Mouse (Mus musculus) cerebellum, postnatal 10 days (tissue): ENCODE data around the gene Rars.
"Not testable (repeated sequence)": the region's sequence is repeated elsewhere in the genome, so short reads cannot be mapped to it uniquely, and the experiment has no call there.

Source experiments
- DNase-seq, 2 experiments: peaks; one replicate each; pipeline ENCODE4 v3.0.0; 2021; ENCODE audit warnings: mixed read lengths in 2 of 2

Gene Rars

DNA sequence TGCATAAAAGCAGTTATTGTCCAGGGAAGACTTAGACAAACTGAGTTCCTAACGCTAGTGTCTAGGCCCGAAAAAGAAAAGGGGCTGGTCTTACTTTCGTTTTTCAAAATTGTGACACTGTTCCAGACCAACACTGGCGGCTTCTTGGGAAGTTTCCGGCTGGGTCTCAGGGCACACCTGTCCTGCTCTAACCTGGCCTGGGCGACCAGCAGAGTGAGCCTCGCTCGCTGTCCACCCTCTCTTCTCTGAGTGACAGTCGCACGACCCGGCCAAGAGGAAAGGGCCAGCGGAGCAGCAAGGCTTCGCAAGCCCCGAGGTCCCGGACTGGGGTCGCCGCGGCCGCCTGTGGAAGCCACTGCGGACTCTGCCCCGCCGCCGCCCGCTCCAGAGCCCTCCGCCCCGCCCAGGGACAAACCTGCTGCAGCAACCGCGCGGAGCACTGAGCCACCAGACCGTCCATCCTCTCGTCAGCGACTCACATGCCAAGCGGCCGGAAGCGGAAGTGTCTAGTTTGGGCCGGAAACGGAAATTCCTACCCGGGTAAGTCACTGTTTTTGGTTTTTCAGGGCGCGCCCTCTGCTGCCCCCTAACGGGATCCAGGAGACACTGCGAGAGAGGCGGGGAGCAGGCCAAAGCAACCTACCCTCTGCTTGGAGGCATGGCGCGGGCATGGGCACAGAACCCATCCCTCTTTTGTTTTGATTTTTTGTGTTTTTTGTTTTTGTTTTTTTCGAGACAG, at the start of gene Rars:
Gene Rars, minus strand, starts transcription at position 485 of the 739 bp plus-strand sequence.
- peak; percentile 95 to 96 for DNase-seq

DNA sequence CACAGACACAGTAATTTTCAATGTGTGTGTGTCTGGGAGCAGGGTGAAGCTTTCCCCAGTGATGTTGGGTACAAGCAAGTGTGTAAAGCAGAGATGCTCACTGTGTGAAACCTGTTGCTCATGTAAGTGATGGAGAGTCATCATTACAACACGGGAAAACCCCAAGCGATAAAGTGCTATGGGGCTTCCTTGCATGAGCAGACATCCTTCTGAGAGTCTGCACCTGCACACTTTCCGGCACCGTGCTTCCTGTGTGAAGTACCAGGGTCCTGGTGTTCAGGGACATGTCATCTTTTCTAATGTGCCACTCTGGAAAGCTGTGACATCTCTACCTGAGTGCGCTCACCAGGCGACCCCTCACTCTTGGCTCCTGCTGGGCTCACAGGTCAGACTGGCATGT, 48.5 kb upstream of the Rars start:
- no peak for DNase-seq

DNA sequence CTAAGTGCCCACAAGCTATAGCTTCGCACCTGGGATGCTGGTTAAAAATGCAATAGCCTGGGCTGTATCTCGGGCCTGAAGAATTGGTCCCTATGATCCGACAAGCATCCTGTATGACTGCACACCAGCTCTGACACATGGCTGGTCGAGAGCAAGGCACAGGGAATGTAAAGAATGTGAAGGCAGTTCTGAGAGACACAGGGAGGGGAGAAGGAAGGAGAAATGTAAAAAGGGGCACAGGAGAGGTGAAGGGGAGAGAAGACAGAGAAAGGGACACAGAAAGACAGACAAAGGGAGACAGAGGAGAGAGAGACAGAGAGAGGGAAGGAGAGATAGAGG, 44.2 kb upstream of the Rars start:
- no peak for DNase-seq

DNA sequence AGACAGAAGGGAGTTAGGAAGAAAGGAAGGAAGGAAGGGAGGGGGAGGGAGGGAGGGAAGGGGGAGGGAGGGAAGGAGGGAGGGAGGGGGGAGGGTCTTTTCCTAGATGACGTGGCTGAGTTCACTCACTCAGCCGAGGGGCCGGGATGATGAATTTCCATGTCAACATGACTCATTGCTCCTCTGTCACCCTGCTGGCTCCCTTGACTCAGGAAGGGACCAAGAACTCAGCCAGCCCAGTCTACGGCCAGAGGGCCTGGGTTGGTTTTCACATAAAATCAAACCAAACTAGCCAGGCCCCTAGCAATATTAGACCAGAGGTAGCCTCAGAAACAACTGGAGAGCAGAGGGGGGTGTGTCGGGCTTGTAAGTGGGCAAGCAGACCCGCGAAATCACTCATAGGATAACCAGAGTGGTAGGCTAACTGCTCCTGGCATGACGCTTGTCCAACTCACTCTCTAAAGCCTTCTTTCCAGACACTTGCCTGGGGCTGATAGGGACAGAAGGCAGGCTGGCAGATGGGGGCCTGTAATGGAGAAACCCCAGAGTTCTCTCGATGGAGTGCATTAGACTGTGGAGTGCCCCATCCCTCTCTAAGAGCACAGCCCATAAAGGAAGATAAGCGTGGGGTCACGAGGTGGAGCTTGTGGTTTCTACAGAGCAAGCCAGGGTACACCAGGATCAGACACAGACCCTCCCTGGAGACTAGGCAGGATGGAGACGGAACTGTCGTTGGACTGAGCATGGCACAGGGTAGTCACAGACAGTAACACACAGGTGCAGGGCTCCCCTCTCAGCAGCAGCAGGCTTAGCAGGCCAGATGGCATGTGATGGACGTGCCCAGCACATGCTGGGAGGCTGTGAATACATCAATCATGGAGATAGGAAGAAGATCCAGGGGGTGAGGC, 43.6 kb upstream of the Rars start:
- peak; percentile 68 to 81 for DNase-seq

GRCm38 (mm10) chr11:35873624-35874244, 39.4 kb upstream of the Rars start:
- peak; percentile 37 to 45 for DNase-seq

DNA sequence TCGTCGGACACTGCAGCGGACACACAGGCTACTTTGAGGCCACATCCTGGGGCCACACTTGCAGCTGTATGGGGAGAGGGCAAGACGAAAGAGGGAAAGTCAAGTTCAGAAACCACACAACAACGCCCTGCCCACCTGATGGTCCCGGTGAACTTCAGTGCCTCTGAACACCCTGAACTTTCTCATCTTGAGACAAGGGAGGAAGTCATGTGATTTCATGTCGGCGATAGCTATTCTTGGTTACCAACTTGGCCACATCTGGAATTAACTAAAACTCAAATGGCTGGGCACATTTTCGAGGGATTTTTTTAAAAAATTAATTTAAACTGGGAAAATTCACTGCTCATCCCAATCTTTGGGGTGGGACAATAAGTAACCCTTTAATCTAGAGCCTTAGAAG, 36.7 kb upstream of the Rars start:
- DNase-seq = no peak

DNA sequence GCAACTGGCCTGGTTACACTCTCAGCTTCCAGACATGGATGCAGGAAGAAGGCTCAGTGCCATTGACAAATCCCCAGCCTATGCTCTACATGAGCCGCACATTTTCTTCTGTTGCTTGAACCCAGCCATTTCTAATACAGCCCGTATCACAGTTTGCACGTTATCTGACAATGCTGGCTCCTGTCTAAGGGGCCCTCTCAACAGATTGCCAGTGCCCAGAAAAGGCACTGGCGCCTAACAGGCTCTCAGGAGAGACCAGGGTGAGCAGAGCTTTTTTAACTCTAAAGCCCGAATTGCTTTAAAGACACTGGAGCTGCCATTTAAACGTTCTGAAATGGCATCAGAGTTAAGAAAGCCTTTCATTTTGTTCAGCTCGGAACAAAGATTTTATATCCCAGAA, 31.8 kb upstream of the Rars start:
- DNase-seq = no peak

DNA sequence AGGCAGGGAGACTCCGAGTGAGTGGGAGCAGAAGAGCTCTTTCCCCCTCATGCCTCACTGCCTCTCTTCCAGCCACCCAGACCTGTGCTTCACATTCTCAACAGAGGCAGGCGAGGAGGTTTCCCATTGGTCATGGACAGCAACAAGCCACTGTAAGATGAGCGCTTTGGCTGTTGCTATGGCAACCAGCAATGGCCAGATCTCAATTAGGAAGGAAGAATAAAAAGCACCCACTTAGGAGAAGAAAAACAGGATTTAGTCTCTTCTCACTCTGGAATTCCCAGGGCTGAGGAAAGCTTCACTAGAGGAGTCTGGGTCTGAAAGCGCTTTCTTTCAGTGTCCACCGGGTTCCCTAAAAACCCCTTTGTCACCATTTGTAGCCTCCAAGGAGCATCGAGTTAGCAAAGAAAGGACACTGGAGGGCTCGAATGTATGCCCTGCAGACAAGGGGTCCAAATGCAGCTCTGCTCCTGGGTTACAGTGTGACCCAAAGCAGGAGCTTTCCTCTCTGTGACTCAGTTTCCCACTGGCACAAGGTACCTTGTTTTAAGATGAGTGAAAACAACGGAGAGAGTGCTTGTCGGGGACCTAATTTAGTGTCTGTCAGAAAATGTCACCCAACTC, 30.8 kb upstream of the Rars start:
- peak; percentile 67 to 74 for DNase-seq

DNA sequence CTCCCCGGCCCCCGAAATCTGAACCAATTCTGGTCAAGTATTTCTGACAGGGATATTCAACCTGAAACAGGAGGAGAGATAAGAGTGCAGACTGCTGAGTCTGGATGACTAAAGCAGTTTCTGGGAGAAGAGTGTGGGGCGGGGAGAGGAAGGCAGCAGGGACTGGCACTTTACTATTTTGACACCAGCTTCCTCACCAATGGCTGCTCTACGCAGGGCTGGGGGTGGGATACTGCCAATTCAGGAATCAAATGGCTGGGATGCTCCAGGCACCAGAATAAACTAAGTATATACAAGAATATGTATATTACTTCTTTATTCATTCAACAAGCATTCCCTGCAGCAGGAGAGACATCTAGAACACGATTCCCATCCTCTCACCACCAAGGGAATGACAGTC, 29.3 kb upstream of the Rars start:
- DNase-seq = no peak

DNA sequence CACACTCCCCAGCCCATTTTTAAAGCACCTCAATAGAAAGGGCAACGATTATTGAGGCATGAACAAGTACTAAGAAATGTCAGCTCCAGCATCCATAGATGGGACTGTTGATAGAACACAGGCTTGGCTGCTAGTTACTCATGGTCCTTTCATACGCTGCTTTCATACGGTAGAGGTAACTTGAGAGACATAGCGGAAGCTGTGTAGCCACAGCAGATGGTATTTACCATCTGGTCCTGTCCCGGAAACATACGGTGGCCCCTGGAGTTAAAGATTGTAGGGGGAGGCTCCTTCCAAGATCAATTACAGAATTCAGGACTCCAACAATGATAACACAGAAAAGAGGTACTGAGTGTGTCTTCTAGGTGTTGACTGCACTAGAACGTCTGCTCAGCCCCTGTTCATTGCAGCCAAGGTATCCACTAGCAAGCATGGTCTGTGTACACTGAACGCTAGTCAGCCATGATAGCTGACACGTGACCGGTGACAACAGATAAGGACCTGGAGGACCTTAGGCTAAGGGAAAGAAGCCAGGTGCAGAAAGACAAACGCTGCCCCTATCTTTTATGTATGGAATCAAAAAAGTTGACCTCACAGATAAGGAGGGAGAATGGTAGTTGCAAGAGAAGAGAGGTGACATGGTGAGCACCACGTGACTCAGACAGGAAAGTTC, 23.2 kb upstream of the Rars start:
- peak in 1 of 2 experiments; percentile 57 for DNase-seq

DNA sequence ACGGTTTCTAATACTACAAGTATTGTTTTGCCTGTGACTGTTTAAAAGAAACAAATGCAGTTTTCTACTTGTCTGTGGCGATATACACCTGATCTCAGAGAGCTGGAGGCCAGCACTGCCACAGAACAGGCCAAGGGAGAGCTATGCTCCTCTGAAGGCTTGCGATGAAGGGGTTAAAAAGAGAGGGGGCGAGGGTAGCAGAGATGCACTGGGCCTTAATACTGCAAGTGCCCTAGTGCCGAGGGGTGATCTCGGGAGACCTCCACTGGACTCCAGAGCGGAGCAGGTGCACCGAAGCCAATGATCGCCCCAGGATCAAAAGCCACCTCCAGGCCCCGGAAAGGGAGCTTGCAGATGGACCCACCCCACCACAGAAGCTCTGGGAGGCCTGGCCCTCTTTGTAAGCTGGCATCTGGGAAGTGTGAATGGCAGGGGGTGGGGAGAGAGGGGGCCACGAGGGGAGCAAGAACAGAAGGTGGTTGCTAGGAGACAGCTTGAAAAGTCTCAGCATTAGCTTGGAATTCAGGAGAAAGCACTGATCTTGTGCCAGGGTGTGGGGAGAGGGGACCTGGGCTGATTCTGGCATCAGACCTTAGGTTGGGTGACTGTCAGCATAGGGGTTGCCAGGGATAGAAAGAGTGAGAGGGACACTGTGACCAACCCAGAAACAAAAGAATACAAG, 22.2 kb upstream of the Rars start:
- DNase-seq = peak; percentile 76 to 86

DNA sequence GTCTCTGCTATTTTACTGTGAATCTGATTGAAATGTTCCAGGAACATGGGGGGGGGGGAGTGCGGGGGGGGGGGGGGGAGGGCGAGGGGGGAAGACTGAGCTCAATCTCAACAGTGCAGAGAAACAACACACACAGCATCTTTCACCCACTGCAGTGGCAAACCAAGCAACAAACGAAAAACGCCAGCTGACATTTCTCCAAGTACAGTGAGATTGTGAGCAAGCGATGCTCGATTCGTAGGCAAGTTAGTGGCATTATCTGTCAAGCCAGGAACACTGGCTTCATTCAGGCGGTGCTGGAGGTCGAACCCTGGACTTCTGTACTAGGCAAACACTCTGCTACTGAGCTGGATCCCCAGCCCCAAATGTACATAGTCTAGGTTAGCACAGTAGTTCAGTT, 21.3 kb upstream of the Rars start:
- no peak for DNase-seq

- peak; percentile 65 to 74 for DNase-seq
Measured at GRCm38 (mm10) chr11:35854941-35855340, 20.6 kb upstream of the Rars start.

GRCm38 (mm10) chr11:35853651-35854050, 19.3 kb upstream of the Rars start:
- no peak for DNase-seq

DNA sequence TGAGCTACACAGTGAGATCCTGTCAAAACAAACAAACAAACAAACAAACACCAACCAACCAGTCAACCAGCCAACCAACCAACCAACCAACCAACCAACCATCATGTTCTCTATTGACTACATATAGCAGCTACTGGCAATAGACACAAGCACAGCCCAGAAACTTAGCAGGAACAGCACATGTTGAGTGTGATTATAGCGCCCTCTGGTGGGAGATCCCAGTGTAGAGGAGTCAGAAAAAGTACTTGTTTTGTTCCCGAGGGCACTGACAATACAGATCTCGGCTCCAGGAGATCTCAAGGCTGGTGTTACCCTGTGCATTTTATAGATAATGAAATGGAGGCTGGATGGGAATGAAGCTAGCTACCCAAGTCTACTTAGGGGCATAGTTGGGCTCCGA, 18.4 kb upstream of the Rars start:
- DNase-seq = peak; percentile 59 to 66

- no peak for DNase-seq
Measured at GRCm38 (mm10) chr11:35844299-35844698, 10.0 kb upstream of the Rars start.

- peak in 1 of 2 experiments; percentile 19 for DNase-seq
Measured at GRCm38 (mm10) chr11:35842560-35842959, 8.3 kb upstream of the Rars start.

GRCm38 (mm10) chr11:35841738-35842325, 7.5 kb upstream of the Rars start:
- DNase-seq = no peak

DNA sequence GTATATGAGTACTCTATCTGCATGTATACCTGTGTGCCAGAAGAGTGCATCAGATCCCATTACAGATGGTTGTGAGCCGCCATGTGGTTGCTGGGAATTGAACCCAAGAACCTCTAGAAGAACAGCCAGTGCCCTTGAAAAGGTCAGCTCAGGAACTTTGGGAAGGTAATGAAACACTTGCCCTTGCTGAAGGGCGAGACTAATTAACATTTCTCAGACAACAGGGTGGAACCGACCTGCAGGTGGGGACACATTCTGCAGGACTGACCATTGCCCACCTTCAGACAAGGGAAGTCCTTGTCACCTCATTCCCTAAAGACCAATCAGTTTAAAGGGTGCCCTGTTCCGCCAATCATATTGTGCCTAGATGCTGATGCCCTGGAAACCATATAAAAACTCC, 6.5 kb upstream of the Rars start:
- DNase-seq = not testable (repeated sequence)

GRCm38 (mm10) chr11:35840282-35840681, 6.0 kb upstream of the Rars start:
- peak in 1 of 2 experiments; percentile 18 for DNase-seq
